ENCODE assay signal across 12 mouse cellular contexts in the genomic region with DNA sequence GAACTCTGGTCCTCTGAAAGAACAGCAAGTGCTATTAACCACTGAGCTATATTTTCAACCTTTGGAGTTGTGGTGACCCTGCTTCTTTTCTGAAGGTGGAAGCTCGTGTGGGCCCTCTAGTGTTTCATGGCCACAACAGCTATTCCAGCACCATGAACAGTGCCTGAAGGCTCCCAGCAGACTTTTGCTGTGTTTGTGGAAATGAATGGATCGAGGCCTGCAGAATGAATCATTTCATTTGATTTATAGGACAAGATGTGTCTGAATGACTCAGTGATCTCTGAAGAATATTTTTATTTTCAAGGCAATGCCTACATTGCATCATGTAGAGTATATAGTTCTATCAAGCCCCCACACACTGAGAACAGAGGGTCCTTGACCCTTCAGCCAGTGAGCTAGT. TPM values are rescaled to one million over a fixed set of nuclear protein-coding genes. Genes with fewer than 3 reads are reported as not detected.
A peak's percentile ranks its signal among the peaks of the same experiment; 100 is the strongest.
DNase-seq lines count a peak whose midpoint lies in the region; ATAC-seq and TF ChIP-seq lines count a peak whose summit lies in the region.
"Had no signal": no experiment of that assay in that cellular context is flagged by ENCODE, and none has a peak within 500 bp of the region (broad histone marks: within the 10 kb centered on the region; RNA-seq: fewer than 3 reads in every experiment).

No protein-coding gene starts in this region.

- no peak for TF ChIP-seq POLR2A in thymus, adult 2 months (IDR thresholded peaks at IDR 0.05; ENCODE audit: control insufficient read depth, extremely low read depth, insufficient read depth, low read length, poor library complexity)

- no peak overlapping the region for H3K4me3 ChIP-seq in forebrain, postnatal 0 days (ENCODE audit: low read depth, low read length)
- no peak overlapping the region for H3K4me3 ChIP-seq in forebrain, embryonic 10.5 days
- H3K4me3 ChIP-seq in thymus, adult 2 months (ENCODE audit: control insufficient read depth, insufficient read depth, low read length), result no peak overlapping the region
- H3K4me3 ChIP-seq: limb, embryonic 12.5 days had no signal

- no peak overlapping the region for H3K4me2 ChIP-seq in forebrain, postnatal 0 days (ENCODE audit: low read depth)
- H3K4me2 ChIP-seq: limb, embryonic 12.5 days had no signal

- no peaks in the 10 kb centered on the region for H3K9me3 ChIP-seq in forebrain, postnatal 0 days (ENCODE audit: low read length)
- no peaks in the 10 kb centered on the region for H3K9me3 ChIP-seq in forebrain, embryonic 10.5 days
- H3K9me3 ChIP-seq: G1E; limb, embryonic 12.5 days had no signal

- peak; percentile 33; the same call in 1 of the 2 replicates for TF ChIP-seq CTCF in forebrain, postnatal 0 days (IDR thresholded peaks at IDR 0.05; ENCODE audit: low read depth)
- no peak for TF ChIP-seq CTCF in thymus, adult 2 months (IDR thresholded peaks at IDR 0.05; ENCODE audit: borderline replicate concordance, control insufficient read depth, extremely low read depth, insufficient read depth, low read length, poor library complexity)

- no peaks in the 10 kb centered on the region for H3K36me3 ChIP-seq in forebrain, postnatal 0 days (ENCODE audit: insufficient read depth)
- peaks cover 37% of the 10 kb centered on the region for H3K36me3 ChIP-seq in forebrain, embryonic 10.5 days (replicated peaks)
- no peaks in the 10 kb centered on the region for H3K36me3 ChIP-seq in thymus, adult 2 months (ENCODE audit: control insufficient read depth, insufficient read depth, low read length)

- WGBS in forebrain, postnatal 0 days, result 69% methylated on average over 2 of the region's 2 CpGs
- WGBS in forebrain, embryonic 10.5 days, result 81% methylated on average over 2 of the region's 2 CpGs
- WGBS in thymus, adult 2 months, result 54% methylated on average over 2 of the region's 2 CpGs

- H3K9ac ChIP-seq in forebrain, postnatal 0 days, result no peak overlapping the region
- H3K9ac ChIP-seq: limb, embryonic 12.5 days had no signal

- H3K27ac ChIP-seq in forebrain, postnatal 0 days (ENCODE audit: low read depth, low read length), result no peak overlapping the region
- no peak overlapping the region for H3K27ac ChIP-seq in forebrain, embryonic 10.5 days
- no peak overlapping the region for H3K27ac ChIP-seq in thymus, adult 2 months (ENCODE audit: control insufficient read depth, insufficient read depth, low read length)
- H3K27ac ChIP-seq: limb, embryonic 12.5 days had no signal

- no peak for ATAC-seq in forebrain, postnatal 0 days

- H3K27me3 ChIP-seq in forebrain, postnatal 0 days (ENCODE audit: insufficient read depth, low read length), result no peaks in the 10 kb centered on the region
- no peaks in the 10 kb centered on the region for H3K27me3 ChIP-seq in forebrain, embryonic 10.5 days (ENCODE audit: poor library complexity, severe bottlenecking)
- no peaks in the 10 kb centered on the region for H3K27me3 ChIP-seq in thymus, adult 2 months (ENCODE audit: control insufficient read depth, insufficient read depth, low read length)
- H3K27me3 ChIP-seq: limb, embryonic 12.5 days had no signal

- peaks cover 12% of the 10 kb centered on the region for H3K4me1 ChIP-seq in forebrain, postnatal 0 days (ENCODE audit: insufficient read depth)
- H3K4me1 ChIP-seq in forebrain, embryonic 10.5 days, result peaks cover 8% of the 10 kb centered on the region
- H3K4me1 ChIP-seq in thymus, adult 2 months (replicated peaks; ENCODE audit: control insufficient read depth, insufficient read depth, low read length), result peaks cover 6% of the 10 kb centered on the region

- no peak for DNase-seq in forebrain, postnatal 0 days
- DNase-seq in forebrain, embryonic 10.5 days (ENCODE audit: extremely low spot score, low spot score), result no peak
- DNase-seq in thymus, adult 2 months, result peak; percentile 28
- DNase-seq in thymus, adult 18-20 months, result no peak
- peak; percentile 6 for DNase-seq in embryo, embryonic 11 days
- DNase-seq in thymus, postnatal 36 days, result peak; percentile 13 to 17
- DNase-seq in cerebellum, adult 11 months, result no peak
- no peak for DNase-seq in urinary bladder, postnatal 10 days (ENCODE audit: low spot score)
- DNase-seq: gastrocnemius, postnatal 25 days; kidney, adult 11 months had no signal

RNA-seq across cellular contexts. Expression of a gene that starts 6.9 kb away (rescaled TPM):
- total RNA-seq in forebrain, postnatal 0 days (2014; rRNA removed), result 80.7 and 103 TPM in 2 replicates
- 24.3 and 38.1 TPM in 2 replicates for polyA plus RNA-seq in forebrain, postnatal 0 days (2015; fragmentation: Nextera tagmentation; extraction: Ambion mirVana)
- polyA plus RNA-seq in forebrain, embryonic 10.5 days (2016; fragmentation: Nextera tagmentation; extraction: Ambion mirVana), result 29.2 and 29.3 TPM in 2 replicates
- 32.9 and 43.6 TPM in 2 replicates for polyA plus RNA-seq in thymus, adult 2 months (2012; rRNA removed)

Comparison
In these comparisons a context has a peak if more than half of its experiments do, and no peak if none do; other contexts are left out.
1. DNase-seq: peak in thymus, adult 2 months (single experiment), embryo, embryonic 11 days (single experiment) and thymus, postnatal 36 days (2 of 2); none in forebrain, postnatal 0 days (single experiment), forebrain, embryonic 10.5 days (single experiment), thymus, adult 18-20 months (0 of 2), cerebellum, adult 11 months (single experiment) and urinary bladder, postnatal 10 days (single experiment).